Mouse (Mus musculus) spleen, postnatal 36 days (tissue): Measurements from ENCODE around the gene Trip6.

Source experiments
- DNase-seq, 2 experiments: peaks; one replicate each; pipeline ENCODE4 v3.0.0; 2022; ENCODE audit warnings: low spot score in 2 of 2, mixed read lengths in 1 of 2

Gene Trip6

DNA sequence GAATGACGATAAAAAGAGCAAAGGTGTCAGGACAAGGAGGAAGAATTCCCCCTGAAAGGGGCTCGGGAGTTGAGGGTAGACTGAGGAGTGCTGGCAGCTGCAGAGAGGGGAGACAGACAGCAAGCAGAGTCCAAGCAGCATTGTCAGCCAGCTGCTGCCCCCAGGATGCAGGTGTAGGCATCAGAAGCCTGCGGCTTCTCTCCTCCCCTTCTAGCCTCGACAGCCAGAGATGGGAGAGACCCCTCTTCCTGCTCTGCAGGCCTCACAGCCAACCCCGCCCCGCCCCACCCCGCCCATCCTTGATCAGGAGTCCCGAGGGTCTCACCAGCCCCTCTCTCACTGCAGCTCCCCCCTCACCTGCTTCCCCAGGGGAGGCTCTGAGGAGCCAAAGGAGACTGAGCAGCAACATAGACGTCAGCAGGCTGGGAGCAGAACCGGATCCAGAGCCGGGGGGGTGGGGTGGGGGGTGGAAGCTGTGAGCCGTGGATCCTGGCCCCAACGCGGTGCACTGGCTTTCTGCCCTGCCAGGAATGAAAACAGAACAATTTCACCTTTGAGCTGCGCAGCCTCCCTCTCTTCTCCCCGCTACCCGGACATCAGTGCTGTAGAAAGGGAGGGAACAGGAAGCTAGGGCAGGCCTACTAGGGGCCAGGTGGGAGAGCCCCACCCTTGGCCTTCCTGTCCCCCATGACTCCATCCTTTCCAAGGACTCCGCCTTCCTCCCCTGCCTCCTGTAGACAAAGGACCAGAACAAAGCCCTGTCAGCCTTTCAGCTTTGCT lies 45.9 kb downstream of the Trip6 start:
- DNase-seq: peak in 1 of 2 experiments; percentile 55

DNA sequence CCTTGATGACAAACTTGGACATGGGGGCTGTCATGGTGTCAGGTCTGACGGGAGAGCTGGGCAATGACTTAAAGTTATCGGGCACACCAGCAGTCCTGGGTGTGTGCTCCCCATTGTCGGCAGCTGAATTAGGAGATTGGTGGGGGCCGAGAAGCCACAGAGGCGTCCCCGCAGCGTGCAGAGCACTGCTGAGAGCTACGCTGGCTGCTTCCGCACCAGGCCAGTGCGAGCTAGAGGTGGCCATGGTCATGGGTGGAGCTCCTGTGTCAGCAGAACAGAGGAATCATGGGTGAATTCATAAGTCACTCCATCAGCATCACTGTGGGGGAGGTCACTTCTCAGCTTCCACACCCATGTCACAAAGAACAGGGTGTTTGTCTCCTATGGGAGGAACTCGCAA lies 49.4 kb downstream of the Trip6 start:
- no peak for DNase-seq

DNA sequence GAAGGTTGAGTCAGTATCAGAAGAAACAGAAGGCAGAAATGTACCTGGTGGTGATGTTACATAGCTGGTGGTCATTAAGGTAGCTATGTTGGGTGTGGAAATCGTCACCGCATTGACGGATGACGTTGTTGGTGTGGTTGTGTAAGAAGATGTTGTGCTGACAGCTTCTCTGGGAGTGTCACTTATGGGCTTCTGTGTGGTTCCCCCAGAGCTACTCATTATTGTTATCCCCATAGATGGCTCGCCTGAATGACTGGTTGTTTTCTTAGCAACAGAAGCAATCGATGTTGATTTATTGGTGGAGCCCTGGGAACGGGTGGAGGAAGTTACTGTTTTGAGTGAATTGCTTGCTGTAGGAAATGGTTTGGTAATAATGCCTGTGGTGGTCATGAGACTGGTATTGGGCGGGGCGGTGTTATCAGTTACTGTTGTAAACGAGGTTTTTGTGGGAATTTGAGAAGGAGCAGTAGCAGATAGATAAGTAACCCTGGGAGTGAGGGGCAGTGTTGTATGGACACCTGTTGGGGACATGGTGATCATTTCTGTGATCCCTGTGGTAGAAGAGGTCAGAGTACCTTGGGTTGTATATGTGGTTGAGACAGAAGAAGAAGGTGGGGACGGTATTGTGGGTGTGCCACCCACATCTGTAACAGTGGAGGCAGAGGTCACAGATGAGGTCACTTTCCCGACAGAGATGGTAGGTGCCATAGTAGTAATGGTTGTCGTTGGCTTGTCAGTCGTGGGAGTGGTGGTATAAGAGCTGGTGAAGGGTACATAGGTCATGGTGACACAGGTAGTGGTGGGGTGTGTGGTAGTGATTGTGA lies 50.1 kb downstream of the Trip6 start:
- no peak for DNase-seq
